Mouse (Mus musculus) kidney, adult 10 weeks (tissue): ENCODE results near the gene Fam129a. TPM values are rescaled to one million over a fixed set of nuclear protein-coding genes. Genes with fewer than 3 reads are reported as not detected.

ENCODE experiments used
- polyA plus RNA-seq: library from polyadenylated mRNA; stranded (reverse); fragments of 350-450 nt; fragmentation: Illumina TruSeq; extraction: RNeasy Lipid Tissue Mini Kit (QIAGEN cat#74804); gene quantifications from one replicate; pipeline ENCODE4 v1.2.3, GENCODE M21; 2014; ENCODE audit warnings: low read depth, low replicate concordance

Gene Fam129a
- 11.4 TPM for polyA plus RNA-seq

GRCm38 (mm10) chr1:151570981-151571837 lies at the start of gene Fam129a:
Fam129a (plus strand) TSS chr1:151571186.

GRCm38 (mm10) chr1:151754881-151755659 lies 184.1 kb downstream of the Fam129a start, which contains the start of gene Edem3:
Edem3 (plus strand) TSS chr1:151755371.

Other genes starting within 250 kb of the Fam129a start
- 1,126 TPM for gene Ivns1abp, start 226.7 kb upstream of the Fam129a start, polyA plus RNA-seq
- 46.1 TPM for gene Swt1, start 142.7 kb upstream of the Fam129a start, polyA plus RNA-seq
- gene Trmt1l, start 142.6 kb upstream of the Fam129a start, polyA plus RNA-seq, result 30.3 TPM
- 77.4 TPM for gene Rnf2, start 70.2 kb upstream of the Fam129a start, polyA plus RNA-seq
- gene Edem3, start 184.2 kb downstream of the Fam129a start, polyA plus RNA-seq, result 85.0 TPM